Mouse (Mus musculus) forebrain, embryonic 12.5 days (tissue): ENCODE data around the gene Mta3. TPM values are rescaled to one million over a fixed set of nuclear protein-coding genes. Genes with fewer than 3 reads are reported as not detected.

Experiments
- ATAC-seq: fragments of 200-750 bp; cut with Nextera tagmentation; 2 replicates; pipeline ENCODE4 v1.8.0; 2017; ENCODE audit warnings: moderate TSS enrichment; ENCODE audit not compliant: low FRiP score
- H3K27ac ChIP-seq: fragments of 300-500 bp; sonication (generic); 2 replicates; pipeline ENCODE4 v1.5.1; 2016; ENCODE audit warnings: mild to moderate bottlenecking
- H3K27me3 ChIP-seq: fragments of 300-500 bp; sonication (generic); 2 replicates; pipeline ENCODE4 v1.6.1; 2016; ENCODE audit warnings: mild to moderate bottlenecking
- H3K36me3 ChIP-seq: fragments of 300-500 bp; sonication (generic); replicated peaks from 2 replicates; pipeline ENCODE4 v1.6.1; 2016; ENCODE audit warnings: mild to moderate bottlenecking
- H3K4me1 ChIP-seq: fragments of 300-500 bp; sonication (generic); 2 replicates; pipeline ENCODE4 v1.6.1; 2016
- H3K4me2 ChIP-seq: fragments of 300-500 bp; sonication (generic); 2 replicates; pipeline ENCODE4 v1.6.1; 2016; ENCODE audit warnings: mild to moderate bottlenecking, moderate library complexity
- H3K4me3 ChIP-seq: fragments of 300-500 bp; sonication (generic); replicated peaks from 2 replicates; pipeline ENCODE4 v1.5.1; 2016; ENCODE audit warnings: mild to moderate bottlenecking
- H3K9ac ChIP-seq: fragments of 300-500 bp; sonication (generic); 2 replicates; pipeline ENCODE4 v1.6.1; 2016; ENCODE audit warnings: mild to moderate bottlenecking
- H3K9me3 ChIP-seq: fragments of 300-500 bp; sonication (generic); 2 replicates; pipeline ENCODE4 v1.6.1; 2016
- WGBS: fragments of 180-500 bp; shearing (Covaris S2); methylation state at CpG from one replicate; pipeline ENCODE4 v1.1.7; 2016; 5-methylcytosine and 5-hydroxymethylcytosine counted together
- polyA plus RNA-seq: library from polyadenylated mRNA; unstranded; fragments of >200 nt; fragmentation: Nextera tagmentation; extraction: Ambion mirVana; gene quantifications from 2 replicates; pipeline ENCODE4 v1.2.1, GENCODE M21; 2016

Mta3 gene
- polyA plus RNA-seq, 1 experiment from 2014 or later = 36.9 TPM

DNA sequence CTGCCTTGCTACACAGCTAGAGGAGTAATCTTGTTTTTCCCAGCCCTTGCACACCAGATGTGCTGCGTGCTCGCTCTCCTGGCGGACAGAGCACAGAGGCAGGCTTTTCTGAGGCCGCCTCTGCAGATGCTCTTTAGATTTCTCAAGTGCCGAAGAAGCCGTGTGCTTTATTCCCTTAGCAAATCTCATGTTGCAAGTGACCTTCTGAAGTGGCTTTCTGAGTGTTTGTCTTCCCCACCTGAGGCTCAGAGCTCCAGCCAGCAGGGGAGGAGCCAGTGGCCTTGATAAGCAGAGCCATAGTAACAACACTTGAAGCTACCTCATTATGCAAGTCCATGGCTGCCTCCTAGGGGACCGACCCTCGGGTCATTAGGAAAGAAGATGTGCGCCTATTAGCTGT, 98.0 kb downstream of the Mta3 start:
- H3K4me1 ChIP-seq = 0 out of 2 replicates have a peak, but pooled peaks cover 10% of the 10 kb centered on the region
- 75% methylated on average over 9 of the region's 9 CpGs for WGBS
- no peak overlapping the region for H3K4me3 ChIP-seq
- no peak overlapping the region for H3K4me2 ChIP-seq
- H3K9me3 ChIP-seq = no peaks in the 10 kb centered on the region
- no peak overlapping the region for H3K27ac ChIP-seq
- peak; percentile 59; the same call in 1 of the 2 replicates for ATAC-seq
- no peaks in the 10 kb centered on the region for H3K36me3 ChIP-seq
- H3K27me3 ChIP-seq = no peaks in the 10 kb centered on the region
- no peak overlapping the region for H3K9ac ChIP-seq

DNA sequence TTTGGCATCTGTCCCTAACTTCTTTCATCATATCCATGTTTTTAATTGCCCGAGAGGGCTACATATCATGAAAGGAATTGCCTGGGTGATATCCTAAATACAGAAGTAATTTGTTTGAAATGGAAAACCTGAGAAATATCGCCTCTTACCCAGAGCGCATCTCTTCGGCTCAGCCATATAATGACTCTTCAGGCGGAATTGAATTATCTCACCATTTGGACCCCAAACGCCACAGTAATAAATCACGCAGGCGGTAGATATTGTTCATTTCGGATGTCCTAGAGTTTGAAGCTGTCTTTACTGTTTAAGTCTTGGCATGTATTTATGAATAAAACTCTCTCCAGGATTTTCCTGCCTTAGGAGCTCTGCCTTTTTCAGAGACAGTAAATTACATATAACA, 99.1 kb downstream of the Mta3 start:
- Histone ChIP-seq H3K9me3 (no peaks in the 10 kb centered on the region), H3K4me3 (no peak overlapping the region), H3K36me3 (no peaks in the 10 kb centered on the region), H3K27me3 (no peaks in the 10 kb centered on the region), H3K4me2 (no peak overlapping the region), H3K9ac (no peak overlapping the region), H3K4me1 (0 out of 2 replicates have a peak, but pooled peaks cover 10% of the 10 kb centered on the region), H3K27ac (no peak overlapping the region)
- ATAC-seq = no peak
- 95% methylated on average over 9 of the region's 9 CpGs for WGBS

DNA sequence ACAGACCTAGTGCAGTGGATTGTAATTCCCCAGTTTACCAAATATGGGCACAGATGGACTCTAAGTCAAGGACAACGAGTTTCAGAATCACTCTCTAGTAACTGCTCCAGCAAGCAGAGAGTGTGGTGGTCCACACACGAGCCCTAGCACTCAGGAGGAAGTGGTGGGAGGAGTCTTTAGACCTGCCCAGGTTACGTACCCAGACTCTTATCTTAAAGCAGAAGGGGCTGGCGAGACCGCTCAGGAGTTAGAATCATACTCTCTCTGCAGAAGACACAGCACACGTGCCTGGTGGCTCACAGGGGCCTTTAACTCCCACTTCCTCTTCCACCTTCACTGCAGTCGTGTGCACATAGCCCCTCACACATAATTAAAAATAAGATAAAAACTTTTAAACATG, 101.4 kb downstream of the Mta3 start:
- Histone ChIP-seq H3K4me3 (no peak overlapping the region), H3K9me3 (no peaks in the 10 kb centered on the region), H3K36me3 (no peaks in the 10 kb centered on the region), H3K9ac (no peak overlapping the region), H3K27me3 (no peaks in the 10 kb centered on the region), H3K4me2 (no peak overlapping the region), H3K27ac (no peak overlapping the region), H3K4me1 (0 out of 2 replicates have a peak, but pooled peaks cover 10% of the 10 kb centered on the region)
- no peak for ATAC-seq
- WGBS = 83% methylated on average over 7 of the region's 7 CpGs

DNA sequence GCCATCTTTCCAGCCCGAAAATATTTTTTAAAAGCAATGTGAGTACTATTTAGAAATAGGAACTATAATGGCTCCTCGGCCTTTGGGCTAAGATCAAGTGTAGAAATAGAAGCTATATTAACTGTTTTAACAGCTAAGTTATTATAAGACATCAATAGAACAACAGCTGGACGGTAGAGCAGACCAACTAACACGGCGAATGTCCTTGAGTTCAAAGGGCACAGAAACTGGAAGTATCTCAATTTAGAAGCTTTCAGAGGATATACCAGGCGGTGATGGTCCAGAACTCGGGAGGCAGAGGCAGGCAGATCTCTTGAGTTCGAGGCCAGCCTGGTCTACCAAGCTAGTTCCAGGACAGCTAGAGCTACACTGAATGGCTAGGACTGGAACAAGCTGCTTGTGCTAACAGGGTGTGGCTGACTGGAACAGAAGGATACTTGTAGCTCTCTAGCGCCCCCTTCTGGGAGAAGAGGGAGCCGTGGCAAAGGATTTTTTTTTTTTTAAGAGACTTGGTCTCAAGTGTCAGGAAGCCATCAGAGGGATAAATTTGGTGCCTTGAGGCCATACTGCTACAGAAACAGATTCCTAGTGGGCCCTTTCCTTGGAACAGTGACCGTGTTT, 101.9 kb downstream of the Mta3 start:
- Histone ChIP-seq H3K4me1 (0 out of 2 replicates have a peak, but pooled peaks cover 10% of the 10 kb centered on the region), H3K9ac (no peak overlapping the region), H3K9me3 (no peaks in the 10 kb centered on the region), H3K36me3 (no peaks in the 10 kb centered on the region), H3K27ac (no peak overlapping the region), H3K4me3 (no peak overlapping the region), H3K27me3 (no peaks in the 10 kb centered on the region), H3K4me2 (no peak overlapping the region)
- no peak for ATAC-seq
- 75% methylated on average over 11 of the region's 11 CpGs for WGBS

DNA sequence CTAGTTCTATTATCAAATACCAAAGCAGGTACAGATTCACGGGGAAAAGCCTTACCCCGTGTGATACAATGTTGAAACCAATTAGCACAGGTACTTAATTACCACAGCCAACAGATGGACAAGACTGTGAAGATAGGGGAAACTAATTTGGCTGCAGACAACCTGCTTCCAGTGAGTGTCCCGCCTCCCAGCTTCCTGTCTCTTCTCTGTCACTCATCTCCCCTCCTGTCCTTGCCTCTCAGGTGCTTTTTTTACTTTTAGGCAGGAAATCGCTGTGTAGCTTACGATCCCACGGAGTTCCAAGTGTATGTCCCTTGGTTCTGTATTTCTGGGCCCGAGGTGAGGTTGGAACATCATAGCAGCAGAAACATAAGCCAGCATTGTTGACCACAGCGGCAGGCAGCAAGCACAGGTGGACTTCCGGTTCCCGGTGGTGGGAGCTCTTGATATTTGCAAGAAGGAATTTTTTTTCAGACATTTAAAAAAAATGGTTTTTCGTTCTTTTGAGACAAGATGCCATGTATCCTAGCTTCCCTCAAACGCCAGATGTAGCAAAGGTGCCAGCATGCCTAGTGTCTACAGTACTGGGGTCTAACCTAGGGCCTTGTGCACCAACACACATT, 102.6 kb downstream of the Mta3 start:
- no peak overlapping the region for H3K9ac ChIP-seq
- H3K4me1 ChIP-seq = 0 out of 2 replicates have a peak, but pooled peaks cover 9% of the 10 kb centered on the region
- H3K36me3 ChIP-seq = no peaks in the 10 kb centered on the region
- ATAC-seq = no peak
- 90% methylated on average over 12 of the region's 12 CpGs for WGBS
- no peak overlapping the region for H3K27ac ChIP-seq
- no peak overlapping the region for H3K4me3 ChIP-seq
- no peak overlapping the region for H3K4me2 ChIP-seq
- H3K27me3 ChIP-seq = no peaks in the 10 kb centered on the region
- H3K9me3 ChIP-seq = no peaks in the 10 kb centered on the region

DNA sequence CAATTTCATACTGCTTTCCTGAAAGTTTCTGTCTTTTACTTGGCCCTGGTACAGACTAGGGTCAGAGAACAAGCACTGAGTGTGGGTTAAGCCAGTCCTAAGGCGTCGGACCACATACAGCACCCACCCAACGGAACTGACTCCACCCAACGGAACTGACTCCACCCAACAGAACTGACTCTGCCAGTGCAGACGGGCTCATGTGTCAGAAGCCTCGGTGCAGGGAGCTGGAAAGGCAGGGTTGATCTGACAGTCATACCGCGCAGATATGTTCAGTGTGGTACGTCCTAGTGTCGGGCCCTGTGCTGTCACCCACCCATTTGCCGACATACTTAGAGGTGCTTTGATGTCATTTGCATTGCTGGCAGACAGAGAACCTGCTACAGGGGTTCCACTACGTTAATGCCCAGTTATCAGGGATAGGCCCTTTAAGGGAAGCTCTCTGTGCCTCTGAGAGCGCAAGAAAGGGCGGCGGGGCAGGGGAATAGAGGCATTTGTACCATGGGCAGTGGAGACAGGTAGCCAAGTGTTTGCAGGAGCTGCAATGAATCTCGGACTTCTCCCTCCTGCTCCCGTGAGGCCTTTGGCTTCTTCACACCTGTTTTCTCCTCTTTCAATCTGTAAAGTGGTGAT, 103.3 kb downstream of the Mta3 start:
- H3K9me3 ChIP-seq = no peaks in the 10 kb centered on the region
- no peak overlapping the region for H3K4me3 ChIP-seq
- no peaks in the 10 kb centered on the region for H3K27me3 ChIP-seq
- H3K27ac ChIP-seq = no peak overlapping the region
- no peak overlapping the region for H3K4me2 ChIP-seq
- 0 out of 2 replicates have a peak, but pooled peaks cover 1% of the 10 kb centered on the region for H3K4me1 ChIP-seq
- no peak overlapping the region for H3K9ac ChIP-seq
- no peaks in the 10 kb centered on the region for H3K36me3 ChIP-seq
- no peak for ATAC-seq
- 91% methylated on average over 17 of the region's 17 CpGs for WGBS

DNA sequence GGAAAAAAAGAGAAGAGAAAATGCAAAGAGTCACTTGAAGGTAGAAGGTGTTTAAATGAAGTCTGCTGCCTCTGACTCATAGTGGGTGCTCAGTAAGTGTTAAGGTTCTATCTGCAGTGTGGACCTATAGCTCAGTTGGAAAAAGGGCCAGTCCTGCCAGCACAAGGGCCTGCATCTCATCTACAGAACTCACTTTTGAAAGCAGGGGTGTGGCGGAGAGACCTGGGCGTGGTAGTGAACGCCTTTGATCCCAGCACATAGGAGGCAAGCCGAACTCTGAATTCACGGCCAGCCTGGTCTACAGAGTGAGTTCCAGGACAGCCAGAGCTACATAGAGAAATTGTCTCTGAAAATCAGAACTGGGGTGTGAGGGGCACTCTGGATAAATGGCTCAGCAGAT, 104.3 kb downstream of the Mta3 start:
- no peaks in the 10 kb centered on the region for H3K27me3 ChIP-seq

DNA sequence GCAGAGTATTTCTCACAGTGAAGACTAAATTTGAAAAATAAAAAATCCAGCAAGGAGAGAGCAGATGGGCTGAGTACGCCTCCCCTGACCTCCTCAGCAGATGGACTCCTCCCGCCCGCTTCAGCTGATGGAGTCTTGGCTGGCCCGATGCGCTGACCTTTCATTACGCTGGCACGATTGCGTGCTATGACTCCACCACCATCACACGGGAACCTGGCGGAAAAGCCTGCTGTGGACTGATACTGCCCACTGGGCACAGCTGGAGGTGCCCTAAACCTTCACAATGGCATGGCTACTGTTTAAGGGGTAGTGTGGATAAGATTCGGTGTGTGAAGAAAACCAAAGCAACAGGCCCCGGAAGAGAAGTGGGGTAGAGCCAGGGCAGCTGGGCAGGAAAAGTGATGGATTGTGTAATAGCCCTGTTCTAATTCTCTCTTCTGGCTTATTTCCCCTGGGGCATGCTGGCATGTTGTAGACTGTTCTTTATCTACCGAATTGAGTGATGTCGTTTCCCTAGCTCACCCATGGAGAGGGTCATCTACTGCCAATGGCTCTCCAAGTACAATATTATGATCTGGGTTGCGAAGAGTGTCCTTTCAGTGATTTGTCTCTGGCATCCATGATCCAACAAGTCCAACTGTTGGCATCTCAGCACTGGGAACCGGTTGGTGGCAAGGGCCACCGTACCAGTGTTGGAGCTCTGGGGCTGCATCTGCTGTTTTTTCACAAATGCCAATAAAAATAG, 106.4 kb downstream of the Mta3 start:
- whole genome bisulfite sequencing = 94% methylated on average over 17 of the region's 17 CpGs
- Histone ChIP-seq H3K27ac (no peak overlapping the region), H3K9me3 (no peaks in the 10 kb centered on the region), H3K4me3 (no peak overlapping the region), H3K4me1 (no peaks in the 10 kb centered on the region), H3K36me3 (no peaks in the 10 kb centered on the region), H3K27me3 (no peaks in the 10 kb centered on the region), H3K9ac (no peak overlapping the region), H3K4me2 (no peak overlapping the region)
- ATAC-seq = no peak

More for the DNA sequence above, 104.3 kb downstream of the Mta3 start:
- WGBS = 95% methylated on average over 5 of the region's 5 CpGs
- H3K4me3 ChIP-seq = no peak overlapping the region
- ATAC-seq = no peak
- no peaks in the 10 kb centered on the region for H3K9me3 ChIP-seq
- no peaks in the 10 kb centered on the region for H3K36me3 ChIP-seq
- no peak overlapping the region for H3K27ac ChIP-seq
- no peaks in the 10 kb centered on the region for H3K4me1 ChIP-seq
- H3K9ac ChIP-seq = no peak overlapping the region
- H3K4me2 ChIP-seq = no peak overlapping the region

DNA sequence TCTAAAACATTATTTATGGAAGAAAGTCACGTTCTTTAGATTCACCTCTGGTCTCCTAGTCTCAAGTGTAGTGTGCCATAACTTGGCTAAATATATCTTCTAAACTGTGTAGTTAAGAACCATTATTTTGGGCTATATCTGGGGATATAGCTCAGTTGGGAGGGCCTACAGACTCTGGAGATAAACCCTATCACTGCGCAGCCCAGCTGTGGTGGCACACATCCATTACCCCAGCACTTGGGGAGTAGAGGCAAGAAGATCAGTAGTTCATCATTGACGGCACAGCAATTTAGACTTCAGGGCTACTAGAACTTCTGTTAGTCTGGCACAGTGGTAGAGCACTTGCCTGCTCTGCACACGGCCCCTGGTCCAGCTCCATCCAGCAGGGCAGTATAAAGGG, 107.1 kb downstream of the Mta3 start:
- 92% methylated on average over 4 of the region's 4 CpGs for WGBS
- no peak for ATAC-seq

DNA sequence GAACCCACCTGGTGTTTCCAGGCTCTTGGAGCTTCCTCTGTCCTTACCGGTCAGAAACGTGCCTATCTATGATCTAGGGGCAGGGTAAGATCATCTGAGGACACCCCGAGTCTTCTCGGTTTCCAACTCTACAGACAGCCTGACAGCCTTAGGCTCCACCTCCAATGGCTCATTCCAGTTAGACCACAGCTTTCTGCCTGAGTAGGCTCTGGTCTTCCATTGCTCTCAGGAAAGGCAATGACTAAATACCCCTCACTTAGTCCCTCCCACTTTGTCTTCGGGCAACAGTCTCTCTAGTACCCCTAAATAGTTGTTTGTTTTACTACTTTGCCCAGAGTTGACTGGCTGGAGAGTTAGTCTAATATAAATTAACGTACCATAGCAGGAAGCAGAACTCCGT, 111.0 kb downstream of the Mta3 start:
- Histone ChIP-seq H3K4me1 (no peaks in the 10 kb centered on the region), H3K27me3 (no peaks in the 10 kb centered on the region), H3K9me3 (no peaks in the 10 kb centered on the region), H3K4me3 (no peak overlapping the region), H3K36me3 (no peaks in the 10 kb centered on the region), H3K4me2 (no peak overlapping the region), H3K9ac (no peak overlapping the region), H3K27ac (no peak overlapping the region)
- 93% methylated on average over 7 of the region's 7 CpGs for WGBS
- ATAC-seq = no peak

More for the DNA sequence above, 107.1 kb downstream of the Mta3 start:
- Histone ChIP-seq H3K9me3 (no peaks in the 10 kb centered on the region), H3K4me1 (no peaks in the 10 kb centered on the region), H3K27ac (no peak overlapping the region), H3K9ac (no peak overlapping the region), H3K27me3 (no peaks in the 10 kb centered on the region), H3K4me2 (no peak overlapping the region), H3K4me3 (no peak overlapping the region), H3K36me3 (no peaks in the 10 kb centered on the region)

DNA sequence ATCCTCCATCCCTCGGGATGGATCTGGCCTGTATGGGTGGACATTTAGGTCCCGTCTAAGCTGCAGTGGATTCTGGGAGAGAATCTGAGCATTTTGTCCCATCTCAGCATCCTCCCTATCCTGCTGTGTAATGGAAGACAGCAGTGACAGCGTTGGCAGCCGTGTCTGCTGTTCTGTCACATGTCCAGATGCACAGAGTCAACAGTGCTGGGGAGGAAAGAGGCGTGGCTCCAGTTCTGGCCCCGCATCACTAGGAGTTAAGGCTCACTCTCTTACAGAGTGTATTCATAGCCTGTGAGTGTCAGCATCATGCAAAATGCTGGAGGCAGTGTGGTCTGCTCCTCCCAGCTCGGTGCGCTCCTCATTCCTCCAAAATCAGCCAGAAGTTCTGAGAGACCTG, 113.5 kb downstream of the Mta3 start:
- WGBS = 78% methylated on average over 8 of the region's 8 CpGs
- H3K4me2 ChIP-seq = no peak overlapping the region
- H3K4me1 ChIP-seq = no peaks in the 10 kb centered on the region
- H3K9me3 ChIP-seq = no peaks in the 10 kb centered on the region
- H3K9ac ChIP-seq = no peak overlapping the region
- no peak overlapping the region for H3K27ac ChIP-seq
- no peaks in the 10 kb centered on the region for H3K27me3 ChIP-seq
- no peak overlapping the region for H3K4me3 ChIP-seq
- no peaks in the 10 kb centered on the region for H3K36me3 ChIP-seq
- no peak for ATAC-seq

DNA sequence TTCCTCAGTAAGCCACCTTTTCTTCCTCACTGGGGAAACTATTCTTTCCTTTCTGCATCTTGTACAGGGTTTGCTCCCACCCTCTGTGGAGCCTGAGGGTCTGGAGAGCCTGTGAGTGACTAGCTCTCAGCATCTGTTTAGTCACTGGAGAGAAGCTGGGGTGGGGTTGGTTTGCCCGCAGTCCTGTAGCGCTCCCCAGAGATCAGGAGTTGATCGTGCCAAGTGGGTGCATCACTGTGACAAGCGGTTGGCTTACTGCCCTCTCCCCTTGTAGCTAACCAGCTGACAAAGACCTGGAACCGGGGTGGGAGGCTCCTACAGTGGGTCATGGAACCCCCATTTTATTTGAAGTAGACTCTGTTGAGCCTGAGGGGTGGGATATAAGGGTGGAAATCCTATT, 114.7 kb downstream of the Mta3 start:
- Histone ChIP-seq H3K27ac (no peak overlapping the region), H3K27me3 (no peaks in the 10 kb centered on the region), H3K9ac (no peak overlapping the region), H3K4me2 (no peak overlapping the region), H3K36me3 (no peaks in the 10 kb centered on the region), H3K4me3 (no peak overlapping the region), H3K4me1 (no peaks in the 10 kb centered on the region), H3K9me3 (no peaks in the 10 kb centered on the region)
- no peak for ATAC-seq
- 82% methylated on average over 5 of the region's 5 CpGs for WGBS
